Comparison of ENCODE assay signal across 8 mouse cellular contexts in the genomic region with DNA sequence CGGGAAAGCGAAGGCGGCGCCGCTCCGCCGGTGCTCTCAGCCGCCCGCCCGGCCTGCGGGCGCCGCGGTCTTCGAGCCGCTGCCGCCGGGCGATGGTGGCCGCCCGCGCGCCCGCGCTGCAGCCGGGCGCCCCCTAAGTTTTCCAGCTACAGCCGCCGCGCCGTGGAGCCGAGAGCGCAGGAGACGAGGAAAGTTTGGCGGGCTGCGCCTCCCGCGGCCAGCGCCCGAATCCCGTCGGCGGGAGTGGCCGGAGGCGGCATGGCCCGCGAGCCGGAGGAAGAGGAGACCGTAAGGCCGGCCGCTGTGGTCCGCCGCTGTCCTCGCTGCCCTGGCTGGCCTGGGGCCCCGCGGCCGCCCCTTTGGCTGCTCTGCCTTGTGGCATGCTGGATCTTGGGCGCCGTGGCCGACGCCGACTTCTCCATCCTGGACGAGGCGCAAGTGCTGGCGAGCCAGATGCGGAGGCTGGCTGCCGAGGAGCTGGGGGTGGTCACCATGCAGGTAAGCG. TPM values are rescaled to one million over a fixed set of nuclear protein-coding genes. Genes with fewer than 3 reads are reported as not detected.
DNase-seq lines count a peak whose midpoint lies in the region; ATAC-seq lines count a peak whose summit lies in the region.

No protein-coding gene starts in this region.

- 7% methylated on average over 5 of the region's 68 CpGs for WGBS in embryonic facial prominence, embryonic 14.5 days
- under 1% methylated on average over 59 of the region's 68 CpGs for WGBS in heart, embryonic 14.5 days

- peak overlapping the region; percentile 80 for H3K4me3 ChIP-seq in embryonic facial prominence, embryonic 14.5 days (ENCODE audit: low read depth, low read length)
- peak overlapping the region; percentile 72 to 90 for H3K4me3 ChIP-seq in heart, embryonic 14.5 days (ENCODE audit: control insufficient read depth in 1 of 2, insufficient read depth in 1 of 2, low read depth in 1 of 2, low read length in 2 of 2)

- peak overlapping the region; percentile 96 for H3K27ac ChIP-seq in embryonic facial prominence, embryonic 14.5 days (replicated peaks; ENCODE audit: low read depth, low read length)
- peak overlapping the region; percentile 68 to 91 for H3K27ac ChIP-seq in heart, embryonic 14.5 days (replicated peaks in 1 of 2; ENCODE audit: control insufficient read depth in 1 of 2, insufficient read depth in 1 of 2, low read depth in 2 of 2, low read length in 2 of 2)

- H3K4me2 ChIP-seq in embryonic facial prominence, embryonic 14.5 days (ENCODE audit: low read depth, low read length), result peak overlapping the region; percentile 87
- H3K4me2 ChIP-seq in heart, embryonic 14.5 days (ENCODE audit: low read length), result peak overlapping the region; percentile 87

- H3K9me3 ChIP-seq in embryonic facial prominence, embryonic 14.5 days (ENCODE audit: control insufficient read depth, low read length), result no peaks in the 10 kb centered on the region
- no peaks in the 10 kb centered on the region for H3K9me3 ChIP-seq in heart, embryonic 14.5 days (ENCODE audit: control insufficient read depth, low read length)

- peak overlapping the region; percentile 89 for H3K9ac ChIP-seq in embryonic facial prominence, embryonic 14.5 days (ENCODE audit: low read depth, low read length)
- peak overlapping the region; percentile 92 for H3K9ac ChIP-seq in heart, embryonic 14.5 days (ENCODE audit: low read length)

- no peaks in the 10 kb centered on the region for H3K27me3 ChIP-seq in embryonic facial prominence, embryonic 14.5 days (replicated peaks; ENCODE audit: control insufficient read depth, insufficient read depth, low read length)
- H3K27me3 ChIP-seq in heart, embryonic 14.5 days (ENCODE audit: control insufficient read depth, insufficient read depth, low read length), result no peaks in the 10 kb centered on the region

- DNase-seq in ovary, adult 18-20 months (ENCODE audit: low spot score), result peak; percentile 11
- no peak for DNase-seq in ovary, postnatal 14 days (ENCODE audit: low spot score)
- DNase-seq in embryonic facial prominence, embryonic 14.5 days (ENCODE audit: low spot score), result no peak
- DNase-seq in kidney, postnatal 10 days, result peak; percentile 78
- peak; percentile 26 to 38 for DNase-seq in lung, adult 18-20 months
- DNase-seq in retina, embryonic 14.5 days (ENCODE audit: low spot score), result peak; percentile 68
- DNase-seq in B cell, adult 2 months, result no peak

- H3K36me3 ChIP-seq in embryonic facial prominence, embryonic 14.5 days (ENCODE audit: control insufficient read depth, insufficient read depth, low read length), result no peaks in the 10 kb centered on the region
- H3K36me3 ChIP-seq in heart, embryonic 14.5 days (ENCODE audit: control insufficient read depth, insufficient read depth, low read length), result no peaks in the 10 kb centered on the region

- peak; percentile 32 for ATAC-seq in embryonic facial prominence, embryonic 14.5 days (ENCODE audit: low read depth)
- ATAC-seq in heart, embryonic 14.5 days (ENCODE audit: insufficient number of reproducible peaks, insufficient read depth, low FRiP score, low read depth), result peak; percentile 23; the same call in 1 of the 2 replicates

- peaks cover 21% of the 10 kb centered on the region for H3K4me1 ChIP-seq in embryonic facial prominence, embryonic 14.5 days (ENCODE audit: control insufficient read depth, insufficient read depth, low read length)
- peaks cover 9 to 15% of the 10 kb centered on the region in 2 experiments for H3K4me1 ChIP-seq in heart, embryonic 14.5 days (ENCODE audit: control insufficient read depth in 2 of 2, insufficient read depth in 2 of 2, low read length in 2 of 2)

RNA-seq across cellular contexts. Expression of a gene that starts 0.4 kb away (rescaled TPM):
- polyA plus RNA-seq in embryonic facial prominence, embryonic 14.5 days (2014; fragmentation: Nextera tagmentation; extraction: Ambion mirVana), result 25.2 and 33.3 TPM in 2 replicates
- 9.2 and 12.3 TPM in 2 replicates for polyA plus RNA-seq in heart, embryonic 14.5 days (2014; fragmentation: Nextera tagmentation; extraction: Ambion mirVana)

Comparison
In these comparisons a context has a peak if more than half of its experiments do, and no peak if none do; other contexts are left out.
1. DNase-seq: peak in ovary, adult 18-20 months (single experiment), kidney, postnatal 10 days (single experiment), lung, adult 18-20 months (2 of 2) and retina, embryonic 14.5 days (single experiment); none in ovary, postnatal 14 days (single experiment), embryonic facial prominence, embryonic 14.5 days (single experiment) and B cell, adult 2 months (0 of 2).